Mouse (Mus musculus) kidney, adult 11 months (tissue): Measurements from ENCODE around the gene Mmp21.

Experiments used
- DNase-seq: peaks from one replicate; pipeline ENCODE4 v3.0.0; 2022

Mmp21 gene

DNA sequence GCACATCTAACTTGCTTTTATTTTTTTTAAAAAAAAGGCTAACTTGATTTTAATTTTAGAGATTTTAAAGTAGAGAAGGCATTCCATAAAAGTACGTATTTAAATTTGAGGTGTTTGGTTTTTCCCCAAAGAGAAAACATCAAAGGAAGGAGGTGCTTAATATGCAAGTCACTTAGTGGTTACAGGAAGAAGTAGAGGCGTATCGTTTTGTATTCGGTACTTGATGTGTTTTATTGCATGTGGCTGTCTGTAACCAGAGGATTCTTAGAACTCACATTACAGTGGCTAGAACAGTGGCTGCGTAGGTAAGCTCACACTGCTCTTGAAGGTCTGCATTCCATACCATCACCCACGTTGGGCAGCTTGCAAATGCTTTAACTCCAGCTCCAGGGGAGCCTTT lies 34.1 kb downstream of the Mmp21 start:
- no peak for DNase-seq

DNA sequence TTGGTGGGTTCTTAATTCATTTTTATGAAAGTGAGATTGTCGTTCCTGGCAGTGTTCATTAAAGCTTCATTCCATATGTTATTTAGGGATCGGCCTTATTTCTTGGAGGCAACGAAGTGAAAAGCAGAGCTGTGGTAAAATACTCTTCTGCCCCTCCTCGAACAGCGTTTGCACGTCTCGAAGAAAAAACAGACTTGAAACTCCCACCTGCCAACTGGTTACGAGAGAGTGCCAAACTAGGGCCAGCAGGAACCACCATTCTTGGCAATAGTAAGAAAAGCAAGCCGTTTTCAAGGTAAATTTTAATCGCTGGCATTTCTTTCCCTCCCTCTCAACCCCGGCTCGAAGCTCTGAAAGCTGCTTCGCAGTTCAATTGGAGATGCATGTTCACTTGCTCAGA lies 41.0 kb downstream of the Mmp21 start:
- DNase-seq: no peak

DNA sequence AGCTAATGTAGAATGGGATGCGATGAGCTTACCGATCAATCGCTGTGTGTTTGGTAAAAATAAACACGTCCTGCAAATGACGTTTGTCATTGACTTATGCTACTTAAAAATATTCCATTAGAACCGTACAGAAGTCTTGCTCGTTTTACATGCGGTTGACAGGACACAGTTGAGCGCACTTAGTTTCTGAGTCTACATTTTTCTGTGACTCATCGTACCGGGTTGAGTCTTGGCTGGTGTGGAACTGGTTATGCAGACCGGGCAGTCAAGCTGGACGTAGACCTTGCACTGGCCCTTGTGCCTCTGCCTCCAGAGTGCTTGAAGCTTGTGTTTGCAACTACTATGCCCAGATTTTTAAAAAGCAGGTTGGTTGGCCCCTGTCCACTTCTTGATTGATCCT lies 41.6 kb downstream of the Mmp21 start:
- peak; percentile 53 for DNase-seq

DNA sequence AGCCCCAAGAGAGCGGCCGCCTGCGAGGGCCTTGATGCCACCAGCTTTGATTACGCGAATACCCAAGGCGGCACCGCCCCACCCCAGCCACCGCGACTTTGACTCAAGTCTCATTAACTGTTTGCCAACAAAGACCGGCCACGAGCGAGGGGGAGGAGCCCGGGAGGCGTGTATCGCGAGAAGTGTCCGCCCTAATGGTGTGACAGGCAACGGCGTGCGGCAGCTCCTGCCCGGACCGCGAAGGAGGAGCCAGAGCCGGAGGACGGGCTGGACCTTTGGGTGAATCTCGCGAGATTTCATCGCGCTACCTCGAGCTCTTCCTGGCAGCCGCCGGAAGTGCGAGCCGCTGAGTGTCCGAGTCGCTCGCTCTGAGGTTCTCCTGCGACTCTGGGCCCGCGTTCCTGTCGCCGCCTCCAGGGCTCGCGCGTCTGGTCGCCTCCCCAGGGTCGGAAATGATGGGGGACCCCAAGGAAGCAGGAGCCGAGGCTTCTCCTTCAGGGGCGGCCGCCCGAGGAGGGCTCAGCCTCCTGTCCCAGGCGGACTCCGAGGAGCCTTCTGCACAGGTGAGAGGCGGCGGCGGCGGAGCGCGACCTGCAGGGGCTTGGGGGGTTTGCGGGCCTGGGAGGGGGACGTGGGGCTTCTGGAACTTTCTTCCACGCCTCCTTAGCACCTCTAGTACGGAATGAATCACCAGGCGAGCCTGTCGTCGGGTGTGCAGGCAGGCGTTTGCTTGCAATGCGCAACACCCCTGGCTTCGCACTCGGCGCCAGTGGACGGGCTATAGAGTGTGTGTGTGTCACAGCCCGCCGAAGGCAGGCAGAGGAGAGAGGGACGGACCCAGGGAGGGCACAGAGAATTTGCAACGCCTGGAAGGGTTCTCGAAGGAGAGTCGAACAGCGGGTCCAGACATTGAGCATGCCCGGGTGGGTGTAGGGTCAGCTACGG lies 42.2 kb downstream of the Mmp21 start, which contains the start of gene Edrf1:
TSS of gene Edrf1 (plus strand) at position 183 of the 945 bp plus-strand sequence.
- peak; percentile 99 for DNase-seq

DNA sequence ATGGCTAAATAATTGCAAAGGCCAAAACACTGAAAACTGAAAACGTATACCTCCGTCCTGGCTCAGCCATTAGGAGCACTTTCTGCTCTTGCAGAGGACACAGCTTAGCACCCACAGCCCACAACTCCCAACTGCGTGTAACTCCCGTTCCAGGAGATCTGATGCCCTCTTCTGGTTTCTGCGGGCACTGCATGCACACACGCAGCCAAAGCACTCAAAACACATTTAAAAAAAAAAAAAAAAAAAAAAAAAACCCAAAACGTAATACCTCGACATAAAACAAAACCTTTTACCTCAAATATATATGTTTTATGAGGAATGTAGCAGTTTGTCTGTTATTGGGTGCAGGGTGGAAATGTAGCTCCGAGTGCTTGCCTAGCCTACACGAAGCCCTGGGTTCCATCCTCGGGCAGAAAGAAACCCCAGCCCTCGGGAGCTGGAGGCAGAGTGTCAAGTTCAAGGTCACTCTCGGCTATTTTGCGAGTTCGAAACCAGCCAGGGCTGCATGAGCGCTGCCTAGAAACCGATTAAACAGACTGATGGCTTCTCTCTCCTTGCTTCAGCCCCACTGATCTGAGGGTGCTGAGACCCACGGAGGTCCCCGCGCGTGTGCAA lies 43.0 kb downstream of the Mmp21 start:
- peak; percentile 80 for DNase-seq

DNA sequence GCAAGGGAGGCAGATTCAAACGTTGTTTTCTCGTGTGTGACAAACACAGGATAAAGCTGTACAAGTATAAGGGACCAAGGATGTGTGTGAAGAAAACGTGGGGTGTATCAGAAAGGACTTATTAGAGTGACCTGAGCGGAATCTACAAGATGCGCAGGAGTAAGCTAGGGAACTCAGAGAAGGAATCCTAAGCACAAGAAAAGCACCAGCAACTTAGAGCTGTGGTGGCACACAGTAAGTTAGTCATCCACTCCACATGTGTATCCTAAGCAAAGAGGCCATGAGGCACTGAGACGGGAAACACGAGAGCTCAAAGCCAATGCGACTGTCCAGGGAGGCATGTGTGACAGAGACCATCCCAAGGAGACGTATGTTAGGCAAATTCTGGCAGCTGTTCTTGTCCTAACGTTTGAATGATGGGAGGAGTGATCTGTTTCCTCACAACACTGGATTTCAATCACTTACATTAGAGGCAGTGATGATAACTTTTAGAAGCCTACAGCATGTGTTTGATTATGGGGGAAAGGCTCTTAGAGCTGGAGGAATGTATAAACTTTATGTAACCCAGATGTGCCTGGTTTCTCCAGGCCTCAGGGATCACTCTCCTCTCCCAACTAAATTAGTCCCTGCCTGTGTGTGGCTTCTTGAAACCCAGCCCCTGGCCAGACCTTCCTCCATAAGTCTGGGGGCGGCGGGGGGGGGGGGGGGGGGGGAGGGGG lies 44.8 kb downstream of the Mmp21 start:
- no peak for DNase-seq

DNA sequence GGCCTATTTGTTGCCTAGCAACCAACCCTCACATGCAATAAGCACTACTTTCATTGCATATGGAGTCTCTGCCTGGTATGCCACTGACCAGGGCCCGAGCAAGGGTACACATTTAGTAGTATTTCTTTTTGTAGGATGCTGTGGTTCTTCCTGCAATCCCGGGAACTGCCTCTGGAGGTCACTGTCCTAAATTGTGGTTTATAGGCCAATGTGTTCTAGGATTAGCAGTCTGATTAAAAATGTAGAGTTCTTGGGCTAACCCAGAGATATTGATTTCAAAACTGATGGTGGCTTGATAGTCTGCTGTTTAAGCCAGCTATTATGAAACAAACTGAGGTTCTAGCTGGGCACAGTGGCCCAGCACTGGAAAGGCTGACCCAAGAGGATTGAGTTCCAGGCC lies 47.4 kb downstream of the Mmp21 start:
- DNase-seq: peak; percentile 26

DNA sequence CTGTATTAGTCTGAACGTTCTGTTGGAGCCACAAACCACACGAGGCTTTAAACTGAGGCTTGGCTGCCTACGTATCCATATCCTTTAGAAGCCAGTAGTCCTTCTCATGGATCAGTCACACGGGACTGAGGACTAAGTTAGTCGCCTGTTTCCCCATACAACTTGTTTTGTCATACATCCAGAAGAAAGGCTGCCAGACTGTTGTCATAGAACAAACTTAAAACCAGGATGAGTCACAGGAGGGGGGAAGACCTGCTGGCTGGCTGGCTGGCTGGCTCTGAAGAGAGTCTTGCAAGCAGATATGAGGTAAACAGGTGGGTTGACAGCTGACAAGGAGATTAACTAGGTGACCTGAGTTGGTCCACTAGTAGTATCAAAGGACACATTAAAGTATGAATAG lies 49.0 kb downstream of the Mmp21 start:
- DNase-seq: no peak

DNA sequence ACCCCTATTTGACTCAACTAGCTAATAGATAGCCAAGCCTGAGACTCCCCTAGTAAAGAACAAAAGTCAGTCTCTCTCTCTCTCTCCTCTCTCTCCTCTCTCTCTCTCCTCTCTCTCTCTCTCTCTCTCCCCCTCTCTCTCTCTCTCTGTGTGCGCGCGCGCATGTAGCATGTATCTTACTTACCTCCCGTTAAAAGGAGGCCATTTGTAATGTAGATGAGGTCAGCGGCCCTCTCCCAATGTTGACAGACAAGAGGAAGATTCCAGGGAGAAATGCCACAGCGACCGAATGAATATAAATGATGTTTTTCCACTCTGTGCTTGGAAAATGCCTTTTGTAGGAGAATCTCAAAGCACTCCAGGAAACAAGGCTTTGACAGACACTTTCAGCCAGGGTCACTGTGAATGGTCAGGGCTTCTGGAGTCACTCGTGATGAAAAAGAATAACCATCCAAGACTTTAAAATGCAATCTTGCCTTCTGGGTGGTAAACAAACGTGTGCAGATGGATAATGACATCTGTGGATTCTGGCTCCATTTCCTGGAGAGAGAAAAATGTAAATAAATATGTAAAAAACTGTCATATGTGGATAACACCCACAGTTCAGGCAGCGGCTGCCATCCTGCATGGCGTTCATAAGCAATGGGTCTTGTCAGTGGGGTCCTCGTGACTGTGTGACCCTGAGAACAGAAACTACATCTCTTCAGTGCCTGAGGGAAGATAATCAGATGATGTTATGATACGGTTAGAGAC lies 52.5 kb downstream of the Mmp21 start:
- DNase-seq: no peak
